Mouse (Mus musculus): Measurements from ENCODE around the gene Ssbp2.

Ssbp2 gene

DNA sequence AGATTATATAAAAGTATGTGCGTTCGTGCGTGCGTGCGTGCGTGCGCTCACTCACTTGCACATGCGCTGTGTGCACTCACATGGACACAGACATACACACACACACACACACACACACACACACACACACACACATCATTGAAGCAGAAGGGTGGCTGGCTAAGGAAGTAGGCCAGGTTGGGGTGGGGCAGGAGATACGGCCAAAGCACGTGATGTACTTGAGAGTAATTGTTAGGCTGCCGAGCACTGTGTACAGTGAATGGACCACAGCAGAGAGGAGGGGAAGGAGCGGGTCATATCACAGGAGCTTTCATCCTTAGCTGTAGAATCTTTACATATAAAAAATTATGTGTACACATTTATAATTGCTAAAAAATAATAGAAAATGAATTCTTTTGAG is 66.0 kb downstream of the Ssbp2 start:
- no peak for DNase-seq (ENCODE audit: low spot score in 2 of 2)

DNA sequence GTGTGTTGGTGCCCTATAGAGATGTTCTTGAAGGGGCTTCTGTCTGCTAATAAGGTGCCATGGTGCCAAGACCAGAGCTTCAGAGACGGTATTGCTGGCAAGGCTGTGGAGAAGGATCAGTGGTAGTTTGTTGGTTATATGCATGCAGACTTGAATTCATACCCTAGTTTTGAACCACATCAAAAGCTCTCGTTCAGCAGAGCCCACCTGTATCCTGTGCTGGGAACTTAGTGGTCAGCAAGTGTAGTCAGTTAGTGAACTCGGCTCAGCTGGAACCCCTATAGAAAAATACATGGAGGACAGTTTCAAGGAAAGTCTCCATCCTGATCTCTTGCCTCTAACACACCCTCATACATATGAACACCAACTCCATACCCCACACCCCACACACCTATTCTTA is 69.7 kb downstream of the Ssbp2 start:
- no peak for DNase-seq (ENCODE audit: low spot score in 2 of 2)

DNA sequence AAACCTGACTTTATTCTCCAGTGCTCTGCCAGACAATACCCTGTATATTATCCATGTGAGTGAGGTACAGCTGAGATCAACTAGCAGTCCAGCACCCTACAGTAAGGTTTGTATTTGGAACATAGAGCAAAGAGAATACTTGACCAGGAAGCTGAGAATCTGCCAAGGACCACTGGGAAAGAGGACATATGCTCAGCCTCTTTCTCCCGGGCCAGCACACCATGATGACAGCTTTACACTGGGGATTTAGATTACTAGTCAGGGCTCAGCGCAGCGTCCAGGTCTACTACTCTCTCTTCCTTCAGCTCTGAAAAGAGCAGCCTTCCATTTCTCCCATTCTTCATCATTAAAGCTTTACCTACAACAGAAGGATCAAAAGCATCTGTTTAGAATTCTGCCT is 76.6 kb downstream of the Ssbp2 start:
- no peak for DNase-seq (ENCODE audit: low spot score in 2 of 2)

DNA sequence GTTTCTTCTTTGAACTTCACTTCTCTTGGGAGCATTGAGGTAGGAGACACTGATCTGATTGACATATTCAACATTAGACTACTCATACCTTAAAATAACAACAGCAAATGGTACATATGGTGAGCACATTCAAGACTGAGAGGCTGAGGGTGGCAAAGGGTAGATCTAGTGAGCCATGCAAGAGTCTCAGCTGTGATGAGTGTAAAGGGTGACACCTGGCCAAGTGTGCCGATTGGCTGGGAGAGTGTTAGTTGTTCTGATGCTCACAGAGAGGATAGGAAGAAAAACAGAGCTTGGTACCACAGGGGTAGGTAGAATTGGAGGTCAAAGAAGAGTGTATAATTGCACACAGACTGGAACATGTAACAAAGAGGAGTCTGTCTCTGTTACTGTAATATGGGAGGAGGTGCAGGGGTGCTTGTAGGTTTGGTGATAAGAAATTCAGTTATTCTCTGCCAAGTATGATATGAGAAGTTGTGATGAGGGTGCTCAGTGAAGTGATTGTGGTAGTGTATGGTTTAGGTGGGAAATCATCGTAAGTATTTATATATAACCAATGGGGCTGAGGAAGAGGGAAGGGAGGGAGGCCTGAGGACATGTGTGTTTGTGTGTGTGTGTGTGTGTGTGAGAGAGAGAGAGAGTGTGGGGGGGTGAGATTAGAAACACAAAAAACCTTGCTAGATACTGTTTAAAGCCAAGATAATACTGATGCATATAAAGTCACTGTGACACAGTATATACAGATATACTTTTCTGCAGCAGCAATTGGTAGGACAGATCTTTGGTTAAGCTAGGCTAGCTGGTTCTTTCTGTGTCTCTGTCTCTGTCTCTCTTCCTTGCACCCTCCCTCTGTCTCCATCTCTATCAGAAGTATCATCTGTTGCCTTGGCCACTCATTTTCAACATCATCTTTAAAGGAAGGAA is 80.3 kb downstream of the Ssbp2 start:
- no peak for DNase-seq (ENCODE audit: low spot score in 2 of 2)

DNA sequence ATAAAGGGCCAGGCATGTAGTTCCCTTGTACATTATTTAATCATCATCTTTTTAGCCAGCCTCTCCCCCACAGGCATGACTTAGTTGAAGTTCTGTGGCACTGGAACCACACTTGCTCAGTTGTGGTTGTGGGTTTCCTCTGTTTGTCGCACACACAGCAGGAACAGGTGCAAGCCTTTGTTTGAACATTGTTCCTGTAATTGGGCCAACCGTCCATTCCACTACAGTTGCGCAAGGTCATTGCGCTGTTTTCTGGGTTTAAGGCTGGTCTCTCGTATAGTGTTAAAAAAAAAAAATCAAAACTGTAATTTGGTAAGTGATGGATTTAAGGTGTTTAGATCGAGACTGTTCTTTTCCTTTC is 81.0 kb downstream of the Ssbp2 start:
- DNase-seq (ENCODE audit: low spot score in 2 of 2): no peak

DNA sequence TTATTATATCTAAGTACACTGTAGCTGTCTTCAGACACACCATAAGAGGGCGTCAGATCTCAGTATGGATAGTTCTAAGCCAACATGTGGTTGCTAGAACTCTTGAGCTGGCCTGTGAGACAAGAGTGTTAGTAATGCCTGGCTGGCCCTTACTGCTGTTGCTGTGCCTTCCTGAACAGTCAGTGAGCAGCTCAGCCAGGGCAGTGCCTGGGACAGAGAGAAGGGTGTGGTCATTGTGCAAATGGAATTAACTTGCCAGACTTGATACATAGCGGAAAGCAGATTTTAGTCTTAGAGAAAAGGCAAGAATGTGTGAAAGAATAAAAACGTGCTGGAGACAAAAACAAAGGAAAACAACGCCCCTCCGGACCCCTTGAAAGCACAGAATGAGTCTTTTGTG is 83.5 kb downstream of the Ssbp2 start:
- DNase-seq (ENCODE audit: low spot score in 2 of 2): no peak

GRCm38 (mm10) chr13:91564047-91564446 is 104.0 kb downstream of the Ssbp2 start:
- no peak for DNase-seq (ENCODE audit: low spot score in 2 of 2)

- no peak for DNase-seq (ENCODE audit: low spot score in 2 of 2)
Measured at GRCm38 (mm10) chr13:91564755-91565154, 104.7 kb downstream of the Ssbp2 start.

DNA sequence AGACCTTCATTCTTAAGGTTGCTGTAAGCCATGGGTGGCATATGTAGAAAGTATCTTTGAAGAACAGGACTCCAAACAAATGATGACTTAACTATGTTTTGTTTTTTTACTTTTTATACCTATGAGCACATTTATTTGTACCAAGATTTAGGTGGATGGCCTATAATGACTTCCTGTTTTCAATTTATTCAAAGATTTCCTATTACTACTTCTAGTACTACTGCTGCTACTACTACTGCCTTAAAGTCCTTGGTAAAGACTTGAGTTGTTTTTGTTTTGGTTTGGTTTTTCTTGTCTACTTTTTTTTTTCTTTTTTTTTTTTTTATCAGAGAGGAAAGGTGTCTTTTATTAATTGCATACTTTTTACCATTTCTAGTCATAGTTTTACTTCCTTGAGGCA is 121.4 kb downstream of the Ssbp2 start:
- no peak for DNase-seq (ENCODE audit: low spot score in 2 of 2)

DNA sequence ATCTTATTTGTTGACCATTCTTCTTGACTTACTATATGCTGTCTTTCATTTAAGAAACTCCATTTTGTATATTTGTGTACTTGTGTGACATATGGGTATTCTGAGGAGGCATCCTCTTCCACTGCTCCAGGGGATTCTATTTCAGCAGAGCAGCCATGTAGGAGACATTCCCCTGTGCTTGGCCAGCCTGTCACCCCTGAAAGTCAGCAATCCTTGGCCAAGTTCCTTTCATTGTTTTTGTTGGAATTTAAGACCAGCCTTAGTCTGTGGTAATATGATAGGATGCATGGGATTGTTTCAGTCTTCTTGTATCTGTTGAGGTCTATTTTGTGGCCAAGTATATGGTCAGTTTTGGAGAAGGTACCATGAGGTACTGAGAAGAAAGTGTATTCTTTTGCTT is 122.1 kb downstream of the Ssbp2 start:
- DNase-seq (ENCODE audit: low spot score in 2 of 2): no peak

DNA sequence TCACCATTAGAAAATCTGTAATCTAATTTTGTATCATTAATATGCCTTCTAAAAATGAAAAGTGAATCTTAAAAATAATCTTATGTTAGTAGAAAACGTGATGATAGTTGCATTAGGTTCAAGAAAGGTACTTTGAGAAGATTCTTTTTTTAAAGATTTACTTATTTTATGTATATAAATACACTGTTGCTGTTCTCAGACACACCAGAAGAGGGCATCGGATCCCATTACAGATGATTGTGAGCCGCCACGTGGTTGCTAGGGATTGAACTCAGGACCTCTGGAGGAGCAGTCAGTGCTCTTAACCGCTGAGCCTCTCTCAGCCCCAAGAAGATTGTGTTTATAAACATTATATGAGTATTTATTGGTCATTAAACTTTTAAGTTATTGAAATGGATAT is 126.3 kb downstream of the Ssbp2 start:
- no peak for DNase-seq (ENCODE audit: low spot score in 2 of 2)

GRCm38 (mm10) chr13:91588475-91588874 is 128.4 kb downstream of the Ssbp2 start:
- DNase-seq (ENCODE audit: low spot score in 2 of 2): no peak

- no peak for DNase-seq (ENCODE audit: low spot score in 2 of 2)
Measured at GRCm38 (mm10) chr13:91591863-91592262, 131.8 kb downstream of the Ssbp2 start.

DNA sequence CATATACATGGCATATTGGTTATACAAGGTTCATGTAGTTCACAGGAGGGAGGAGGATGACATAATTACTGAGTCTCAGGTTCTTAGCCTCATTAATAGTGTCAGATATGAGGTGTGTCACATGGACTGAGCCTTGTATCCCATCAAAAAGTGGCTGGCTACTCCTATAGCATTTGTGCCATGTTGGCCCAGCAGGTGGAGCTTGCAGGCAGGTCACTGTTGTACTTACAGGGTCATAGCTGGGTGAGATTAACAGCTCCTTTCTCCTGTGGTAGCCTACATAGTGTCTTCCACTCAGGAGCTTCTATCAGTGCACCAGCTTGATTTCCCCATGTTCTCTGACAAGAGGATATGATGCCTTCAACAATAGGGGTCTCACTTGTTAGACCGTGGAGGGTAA is 135.2 kb downstream of the Ssbp2 start:
- no peak for DNase-seq (ENCODE audit: low spot score in 2 of 2)

GRCm38 (mm10) chr13:91599594-91599993 is 139.5 kb downstream of the Ssbp2 start:
- DNase-seq (ENCODE audit: low spot score in 2 of 2): no peak

DNA sequence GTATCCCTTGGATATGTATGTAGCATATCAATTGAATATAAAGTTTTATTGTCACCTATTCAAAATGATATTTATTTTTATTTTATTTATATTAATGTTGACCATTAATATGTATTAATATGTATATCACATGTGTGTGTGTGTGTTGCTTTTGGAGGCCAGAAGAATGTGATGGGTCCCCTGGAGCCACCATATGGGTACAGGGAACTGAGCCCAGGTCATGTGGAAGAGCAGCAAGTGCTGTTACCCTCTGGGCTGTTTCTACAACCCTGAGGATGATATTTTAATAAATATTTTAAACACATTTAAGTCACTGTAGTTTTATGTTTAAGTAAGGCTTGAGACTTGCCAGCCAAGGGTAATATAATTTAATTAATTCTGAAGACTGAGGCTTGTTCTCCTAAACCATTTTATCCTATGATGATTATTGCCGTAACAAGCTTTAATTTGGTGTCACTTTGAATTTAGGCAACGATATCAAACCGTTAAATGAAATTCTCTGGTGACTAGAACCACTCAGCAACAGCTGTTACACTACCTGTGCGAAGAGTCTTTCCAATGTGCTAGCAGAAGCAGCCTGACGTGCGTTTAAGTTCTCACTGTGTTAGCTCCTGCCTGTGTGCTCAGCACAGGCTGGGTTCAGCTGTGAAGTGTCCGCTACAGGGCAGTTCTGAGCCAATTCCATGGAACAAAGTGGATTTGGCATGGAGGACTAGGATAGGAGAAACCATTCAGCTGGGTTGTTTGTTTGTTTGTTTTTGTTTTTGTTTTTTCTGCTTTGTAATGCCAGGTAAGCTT is 145.2 kb downstream of the Ssbp2 start:
- DNase-seq (ENCODE audit: low spot score in 2 of 2): no peak

DNA sequence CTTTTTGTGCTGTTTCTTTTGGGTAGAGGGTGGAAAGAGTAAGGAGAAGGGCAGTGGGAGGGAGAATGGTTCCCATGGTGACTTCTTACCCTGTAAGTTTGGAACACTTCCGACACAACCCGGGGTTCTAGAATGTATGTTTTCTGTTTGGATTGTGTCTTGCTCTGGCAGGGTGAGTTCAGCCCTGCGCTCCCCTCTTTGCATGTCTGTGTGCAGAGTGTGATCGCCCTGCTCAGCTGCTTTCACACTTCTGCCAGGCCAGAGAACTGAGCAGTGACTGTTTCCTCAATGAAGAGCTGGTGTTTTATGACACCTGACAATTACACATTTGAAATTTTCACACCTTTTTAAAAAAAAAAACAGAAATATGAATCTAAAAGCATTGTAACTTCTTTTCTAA is 150.5 kb downstream of the Ssbp2 start:
- no peak for DNase-seq (ENCODE audit: low spot score in 2 of 2)

DNA sequence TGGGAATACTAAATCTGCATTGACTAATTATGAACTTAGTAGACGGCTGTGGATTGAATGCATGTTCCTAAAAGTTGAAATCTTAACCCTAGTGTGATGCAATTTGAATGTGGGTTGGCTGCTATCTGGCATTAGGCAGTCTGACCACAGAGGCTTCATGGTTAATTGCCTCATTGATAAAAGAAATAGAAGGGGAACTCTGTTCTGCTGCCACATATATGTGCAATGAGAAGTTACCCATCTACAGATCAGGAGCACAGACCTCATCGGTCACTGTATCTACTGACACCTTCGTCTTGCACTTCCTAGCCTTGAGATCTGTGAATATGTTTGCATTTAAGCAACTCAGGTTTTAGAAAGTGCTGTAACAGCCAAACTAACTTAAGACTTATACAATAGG is 151.8 kb downstream of the Ssbp2 start:
- no peak for DNase-seq (ENCODE audit: low spot score in 2 of 2)

DNA sequence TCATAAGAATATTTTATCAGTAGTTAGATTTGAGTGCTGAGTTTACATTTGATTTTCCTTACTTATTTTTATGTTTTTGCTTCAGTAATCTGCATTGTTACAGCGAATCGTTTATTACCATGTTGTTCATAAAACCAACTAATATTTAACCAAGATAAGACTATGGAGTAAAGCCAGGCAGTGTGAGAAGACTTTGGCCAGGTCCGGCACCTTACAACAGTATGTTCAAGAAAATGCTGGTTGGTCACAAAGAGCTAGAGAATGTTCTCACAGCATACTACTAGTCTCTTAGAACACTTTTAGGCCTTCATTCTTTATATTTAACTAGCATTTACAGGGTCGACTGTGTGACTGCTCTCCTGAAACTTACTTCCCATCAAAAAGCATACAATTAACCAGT is 152.5 kb downstream of the Ssbp2 start:
- DNase-seq (ENCODE audit: low spot score in 2 of 2): no peak

GRCm38 (mm10) chr13:91616050-91616449 is 156.0 kb downstream of the Ssbp2 start:
- DNase-seq (ENCODE audit: low spot score in 2 of 2): no peak

- no peak for DNase-seq (ENCODE audit: low spot score in 2 of 2)
Measured at GRCm38 (mm10) chr13:91616876-91617275, 156.8 kb downstream of the Ssbp2 start.

DNA sequence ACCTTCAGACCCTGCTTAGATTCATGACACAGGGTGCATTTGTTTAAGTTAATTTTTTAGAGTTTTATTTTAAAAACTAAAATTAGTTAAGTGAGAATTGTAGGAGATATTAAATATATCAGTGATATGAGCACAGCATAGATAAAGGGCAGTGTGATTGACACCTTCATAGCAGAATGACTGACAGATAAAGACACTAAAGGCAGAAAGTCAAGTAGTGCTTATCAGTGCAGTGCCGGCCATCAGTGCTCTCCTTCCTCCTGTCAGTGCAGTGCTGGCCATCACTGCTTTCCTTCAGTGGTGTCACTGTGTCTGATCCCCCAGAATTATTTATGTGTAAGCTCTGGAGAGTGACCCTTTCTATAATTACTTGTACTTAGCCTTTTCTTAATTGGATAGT is 159.3 kb downstream of the Ssbp2 start:
- no peak for DNase-seq (ENCODE audit: low spot score in 2 of 2)

GRCm38 (mm10) chr13:91620541-91620940 is 160.5 kb downstream of the Ssbp2 start:
- DNase-seq (ENCODE audit: low spot score in 2 of 2): no peak

All from right cerebral cortex, postnatal 36 days (tissue).